Mouse (Mus musculus): ENCODE measurements around the gene Arhgef26. TPM values are rescaled to one million over a fixed set of nuclear protein-coding genes. Genes with fewer than 3 reads are reported as not detected.
A peak's percentile ranks its signal among the peaks of the same experiment; 100 is the strongest.

Gene Arhgef26
- polyA plus RNA-seq, 1 experiment from 2014 or later: 10.9 TPM

DNA sequence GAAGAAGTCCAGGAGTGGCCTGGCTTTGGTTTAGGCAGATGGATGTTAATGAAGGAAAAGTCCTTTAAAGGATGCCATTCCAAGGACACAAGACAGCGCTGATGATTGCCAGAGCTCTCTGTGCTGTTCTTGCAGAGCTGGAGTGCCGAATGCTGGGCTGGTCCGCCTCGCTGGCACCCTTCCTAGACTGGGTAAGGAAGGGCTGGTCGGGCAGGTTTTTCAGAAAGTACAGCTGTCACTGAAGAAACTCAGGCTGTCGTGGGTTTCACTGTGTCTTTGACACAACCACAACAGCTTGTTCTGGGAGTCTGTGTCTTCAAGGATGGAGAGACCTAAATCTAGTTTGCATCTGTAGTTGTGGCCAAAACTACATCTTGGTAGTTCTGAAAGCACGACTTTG is 74.6 kb downstream of the Arhgef26 start:
- H3K4me3 ChIP-seq (ENCODE audit: low read depth, low read length): no peak overlapping the region
- no peak overlapping the region for H3K4me2 ChIP-seq (replicated peaks; ENCODE audit: low read depth, low read length)
- ATAC-seq (ENCODE audit: insufficient number of reproducible peaks, insufficient read depth, low FRiP score, low read depth): peak; percentile 60; the same call in 1 of the 2 replicates
- WGBS: 47% methylated on average over 7 of the region's 7 CpGs
- no peaks in the 10 kb centered on the region for H3K9me3 ChIP-seq (ENCODE audit: control insufficient read depth, low read depth, low read length)
- H3K36me3 ChIP-seq (ENCODE audit: control insufficient read depth, insufficient read depth, low read length): no peaks in the 10 kb centered on the region
- H3K4me1 ChIP-seq (ENCODE audit: control insufficient read depth, insufficient read depth, low read length): peaks cover 5% of the 10 kb centered on the region; the same call in 1 of the 2 replicates
- H3K9ac ChIP-seq (replicated peaks; ENCODE audit: low read depth, low read length): no peak overlapping the region
- peak overlapping the region; percentile 21; the same call in 1 of the 2 replicates for H3K27ac ChIP-seq (ENCODE audit: low read length)
- no peaks in the 10 kb centered on the region for H3K27me3 ChIP-seq (ENCODE audit: control insufficient read depth, insufficient read depth, low read length)

DNA sequence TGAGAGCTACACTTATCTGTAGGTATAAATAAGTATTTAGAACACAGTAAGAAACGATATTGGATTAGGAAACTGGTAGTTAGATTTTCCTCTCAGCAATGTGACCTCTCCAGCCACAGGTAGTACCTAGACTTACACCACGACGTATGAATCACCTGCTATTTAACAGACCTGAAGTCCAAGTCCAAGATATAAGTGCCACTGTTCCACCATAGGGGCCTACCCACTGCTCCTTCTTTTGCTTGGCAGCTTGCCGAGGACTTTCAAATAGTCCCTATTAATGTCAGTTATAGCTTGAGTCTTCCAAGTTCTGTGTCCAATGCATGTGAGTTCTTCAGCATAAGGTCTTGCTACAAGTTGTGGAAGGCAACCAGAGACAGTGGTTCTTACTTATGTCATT is 76.8 kb downstream of the Arhgef26 start:
- Histone ChIP-seq H3K9me3 (ENCODE audit: control insufficient read depth, low read depth, low read length) (no peaks in the 10 kb centered on the region), H3K4me1 (ENCODE audit: control insufficient read depth, insufficient read depth, low read length) (peaks cover 5% of the 10 kb centered on the region; the same call in 1 of the 2 replicates), H3K4me2 (replicated peaks; ENCODE audit: low read depth, low read length) (no peak overlapping the region), H3K9ac (replicated peaks; ENCODE audit: low read depth, low read length) (no peak overlapping the region), H3K4me3 (ENCODE audit: low read depth, low read length) (no peak overlapping the region), H3K27ac (ENCODE audit: low read length) (no peak overlapping the region), H3K36me3 (ENCODE audit: control insufficient read depth, insufficient read depth, low read length) (no peaks in the 10 kb centered on the region), H3K27me3 (ENCODE audit: control insufficient read depth, insufficient read depth, low read length) (no peaks in the 10 kb centered on the region)
- 92% methylated on average over 4 of the region's 4 CpGs for WGBS
- no peak for ATAC-seq (ENCODE audit: insufficient number of reproducible peaks, insufficient read depth, low FRiP score, low read depth)

DNA sequence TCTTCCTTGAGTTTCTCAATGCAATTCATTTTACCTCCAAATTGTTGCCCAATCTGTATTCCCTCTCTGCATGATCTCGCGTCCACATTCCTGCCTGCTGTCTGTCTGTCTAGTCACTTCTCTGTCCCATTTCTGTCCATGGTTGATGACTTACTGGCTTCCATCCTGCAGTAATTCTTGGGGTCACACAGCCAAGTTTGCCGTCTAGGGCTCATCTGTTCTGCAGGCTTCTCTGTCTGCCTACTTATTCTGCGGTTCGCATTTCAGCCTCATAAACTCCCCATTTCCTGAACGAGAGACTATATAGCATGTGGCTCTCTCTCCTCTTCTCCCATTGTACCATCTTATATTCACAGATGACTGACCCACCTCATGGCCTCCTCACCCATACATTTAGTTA is 79.3 kb downstream of the Arhgef26 start:
- no peaks in the 10 kb centered on the region for H3K9me3 ChIP-seq (ENCODE audit: control insufficient read depth, low read depth, low read length)
- no peak overlapping the region for H3K4me3 ChIP-seq (ENCODE audit: low read depth, low read length)
- H3K4me1 ChIP-seq (ENCODE audit: control insufficient read depth, insufficient read depth, low read length): peaks cover 5% of the 10 kb centered on the region; the same call in 1 of the 2 replicates
- no peak overlapping the region for H3K9ac ChIP-seq (replicated peaks; ENCODE audit: low read depth, low read length)
- no peak for ATAC-seq (ENCODE audit: insufficient number of reproducible peaks, insufficient read depth, low FRiP score, low read depth)
- no peaks in the 10 kb centered on the region for H3K27me3 ChIP-seq (ENCODE audit: control insufficient read depth, insufficient read depth, low read length)
- no peak overlapping the region for H3K4me2 ChIP-seq (replicated peaks; ENCODE audit: low read depth, low read length)
- no peaks in the 10 kb centered on the region for H3K36me3 ChIP-seq (ENCODE audit: control insufficient read depth, insufficient read depth, low read length)
- 56% methylated on average over 6 of the region's 6 CpGs for WGBS
- H3K27ac ChIP-seq (ENCODE audit: low read length): peak overlapping the region; percentile 39; the same call in 1 of the 2 replicates

DNA sequence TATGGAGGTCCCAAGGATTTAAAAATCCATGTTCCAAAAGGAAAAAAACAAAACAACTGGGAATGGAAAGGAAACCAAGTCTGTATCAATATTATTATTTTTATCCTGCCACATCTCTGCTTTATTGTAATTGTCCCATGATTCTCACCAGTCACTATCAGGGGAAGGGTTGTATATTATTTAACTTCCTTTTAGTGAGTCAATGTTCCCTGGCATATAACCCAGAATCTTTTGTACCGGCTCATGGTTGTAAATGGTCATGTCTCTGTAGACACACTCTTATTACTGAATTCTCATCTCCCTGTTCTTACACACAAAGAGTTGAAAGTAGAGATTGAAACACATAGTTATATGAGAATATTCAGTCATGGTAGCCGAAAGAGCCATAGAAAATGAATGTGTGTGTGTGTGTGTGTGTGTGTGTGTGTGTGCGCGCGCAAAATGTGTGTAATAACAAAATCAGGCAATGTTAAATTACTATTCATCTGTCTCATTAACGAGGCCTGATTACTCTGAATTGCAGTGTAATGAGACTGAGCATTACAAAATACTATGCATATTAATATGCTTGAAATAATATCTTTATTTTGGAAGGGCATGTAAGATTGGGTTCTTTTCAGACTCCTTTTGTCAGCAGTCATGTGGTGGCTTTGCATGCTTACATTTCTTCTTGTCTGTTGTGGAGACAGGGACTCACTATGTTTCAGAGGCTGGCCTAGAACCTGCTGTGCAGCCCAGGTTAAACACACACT is 80.4 kb downstream of the Arhgef26 start:
- ATAC-seq (ENCODE audit: insufficient number of reproducible peaks, insufficient read depth, low FRiP score, low read depth): no peak
- WGBS: 93% methylated on average over 6 of the region's 6 CpGs
- Histone ChIP-seq H3K4me2 (replicated peaks; ENCODE audit: low read depth, low read length) (no peak overlapping the region), H3K9ac (replicated peaks; ENCODE audit: low read depth, low read length) (no peak overlapping the region), H3K36me3 (ENCODE audit: control insufficient read depth, insufficient read depth, low read length) (no peaks in the 10 kb centered on the region), H3K27me3 (ENCODE audit: control insufficient read depth, insufficient read depth, low read length) (no peaks in the 10 kb centered on the region), H3K27ac (ENCODE audit: low read length) (no peak overlapping the region; the same call in 1 of the 2 replicates), H3K4me3 (ENCODE audit: low read depth, low read length) (no peak overlapping the region), H3K9me3 (ENCODE audit: control insufficient read depth, low read depth, low read length) (no peaks in the 10 kb centered on the region), H3K4me1 (ENCODE audit: control insufficient read depth, insufficient read depth, low read length) (peaks cover 5% of the 10 kb centered on the region; the same call in 1 of the 2 replicates)

DNA sequence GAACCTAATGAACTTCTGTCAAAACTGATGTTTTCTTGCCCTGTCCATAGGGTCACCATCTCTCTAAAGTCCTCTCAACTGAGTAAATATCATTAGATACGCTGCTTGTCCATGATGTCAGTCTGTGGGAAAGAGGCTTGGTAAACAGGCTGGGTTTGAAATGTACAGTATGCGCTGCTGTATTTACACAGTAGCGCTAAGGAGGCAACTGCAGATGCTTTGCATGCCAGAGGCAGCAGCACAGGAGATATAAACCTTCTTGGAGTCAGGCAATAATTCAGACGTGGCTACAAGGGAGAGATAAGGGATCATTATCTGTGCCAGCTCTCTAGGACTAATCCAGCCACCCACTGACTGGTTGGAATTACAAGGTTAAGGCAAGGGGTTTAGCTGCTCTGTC is 95.5 kb downstream of the Arhgef26 start:
- Histone ChIP-seq H3K27me3 (ENCODE audit: control insufficient read depth, insufficient read depth, low read length) (no peaks in the 10 kb centered on the region), H3K9ac (replicated peaks; ENCODE audit: low read depth, low read length) (no peak overlapping the region), H3K27ac (ENCODE audit: low read length) (no peak overlapping the region), H3K36me3 (ENCODE audit: control insufficient read depth, insufficient read depth, low read length) (peaks cover 9% of the 10 kb centered on the region; the same call in 1 of the 2 replicates), H3K9me3 (ENCODE audit: control insufficient read depth, low read depth, low read length) (no peaks in the 10 kb centered on the region), H3K4me2 (replicated peaks; ENCODE audit: low read depth, low read length) (no peak overlapping the region), H3K4me1 (ENCODE audit: control insufficient read depth, insufficient read depth, low read length) (no peaks in the 10 kb centered on the region), H3K4me3 (ENCODE audit: low read depth, low read length) (no peak overlapping the region)
- ATAC-seq (ENCODE audit: insufficient number of reproducible peaks, insufficient read depth, low FRiP score, low read depth): no peak
- WGBS: 46% methylated on average over 4 of the region's 4 CpGs

DNA sequence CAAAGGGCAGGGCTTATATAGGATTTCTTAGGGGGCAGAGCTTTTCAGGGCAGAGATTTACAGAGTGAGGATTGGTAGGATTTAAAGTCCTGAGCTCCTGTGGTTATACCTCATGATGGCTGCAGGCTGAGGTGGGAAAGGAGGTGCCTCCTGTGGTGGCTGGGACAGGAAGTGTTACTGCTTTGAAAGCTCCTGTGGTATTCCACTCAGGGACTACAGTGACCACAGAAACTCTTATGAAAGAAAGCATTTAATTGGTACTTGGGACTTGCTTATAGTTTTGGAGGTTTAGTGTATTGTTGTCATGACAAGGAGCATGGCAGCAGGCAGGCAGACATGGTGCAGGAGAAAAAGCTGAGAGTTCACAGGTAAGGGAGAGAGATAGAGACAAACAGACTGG is 97.8 kb downstream of the Arhgef26 start:
- Histone ChIP-seq H3K27ac (ENCODE audit: low read length) (no peak overlapping the region), H3K9ac (replicated peaks; ENCODE audit: low read depth, low read length) (no peak overlapping the region), H3K27me3 (ENCODE audit: control insufficient read depth, insufficient read depth, low read length) (no peaks in the 10 kb centered on the region), H3K36me3 (ENCODE audit: control insufficient read depth, insufficient read depth, low read length) (no peaks in the 10 kb centered on the region), H3K9me3 (ENCODE audit: control insufficient read depth, low read depth, low read length) (no peaks in the 10 kb centered on the region), H3K4me3 (ENCODE audit: low read depth, low read length) (no peak overlapping the region), H3K4me1 (ENCODE audit: control insufficient read depth, insufficient read depth, low read length) (no peaks in the 10 kb centered on the region), H3K4me2 (replicated peaks; ENCODE audit: low read depth, low read length) (no peak overlapping the region)
- no peak for ATAC-seq (ENCODE audit: insufficient number of reproducible peaks, insufficient read depth, low FRiP score, low read depth)

DNA sequence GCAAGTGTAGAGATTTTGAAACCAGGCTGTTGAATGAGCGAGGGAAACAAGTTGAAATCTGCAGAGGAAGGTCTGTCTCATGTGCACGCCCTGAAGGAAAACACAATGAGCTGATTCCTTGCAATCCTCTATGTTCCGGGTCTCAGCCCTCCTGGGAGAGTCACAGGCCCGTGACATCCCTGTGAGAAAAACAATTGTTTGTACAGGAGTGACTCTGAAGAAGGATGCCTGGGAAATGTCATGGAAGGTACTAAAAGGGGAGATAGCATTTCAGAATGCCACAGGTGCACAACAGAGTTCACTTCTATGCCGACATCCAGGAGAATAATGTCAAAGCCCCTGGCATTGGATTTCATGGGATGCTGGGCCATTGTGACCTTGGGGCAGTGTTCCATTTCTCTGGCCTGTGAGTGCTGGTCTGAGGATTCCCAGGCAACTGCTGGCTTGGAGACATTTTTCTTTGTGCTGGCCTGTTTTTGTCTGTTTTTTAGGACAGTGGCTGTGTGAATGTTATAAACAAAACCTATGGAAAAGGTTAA is 102.4 kb downstream of the Arhgef26 start:
- no peak for ATAC-seq (ENCODE audit: insufficient number of reproducible peaks, insufficient read depth, low FRiP score, low read depth)
- Histone ChIP-seq H3K27me3 (ENCODE audit: control insufficient read depth, insufficient read depth, low read length) (no peaks in the 10 kb centered on the region), H3K4me3 (ENCODE audit: low read depth, low read length) (no peak overlapping the region), H3K36me3 (ENCODE audit: control insufficient read depth, insufficient read depth, low read length) (no peaks in the 10 kb centered on the region), H3K9me3 (ENCODE audit: control insufficient read depth, low read depth, low read length) (no peaks in the 10 kb centered on the region), H3K4me2 (replicated peaks; ENCODE audit: low read depth, low read length) (no peak overlapping the region), H3K4me1 (ENCODE audit: control insufficient read depth, insufficient read depth, low read length) (no peaks in the 10 kb centered on the region), H3K27ac (ENCODE audit: low read length) (no peak overlapping the region), H3K9ac (replicated peaks; ENCODE audit: low read depth, low read length) (no peak overlapping the region)
- WGBS: 52% methylated on average over 5 of the region's 5 CpGs

DNA sequence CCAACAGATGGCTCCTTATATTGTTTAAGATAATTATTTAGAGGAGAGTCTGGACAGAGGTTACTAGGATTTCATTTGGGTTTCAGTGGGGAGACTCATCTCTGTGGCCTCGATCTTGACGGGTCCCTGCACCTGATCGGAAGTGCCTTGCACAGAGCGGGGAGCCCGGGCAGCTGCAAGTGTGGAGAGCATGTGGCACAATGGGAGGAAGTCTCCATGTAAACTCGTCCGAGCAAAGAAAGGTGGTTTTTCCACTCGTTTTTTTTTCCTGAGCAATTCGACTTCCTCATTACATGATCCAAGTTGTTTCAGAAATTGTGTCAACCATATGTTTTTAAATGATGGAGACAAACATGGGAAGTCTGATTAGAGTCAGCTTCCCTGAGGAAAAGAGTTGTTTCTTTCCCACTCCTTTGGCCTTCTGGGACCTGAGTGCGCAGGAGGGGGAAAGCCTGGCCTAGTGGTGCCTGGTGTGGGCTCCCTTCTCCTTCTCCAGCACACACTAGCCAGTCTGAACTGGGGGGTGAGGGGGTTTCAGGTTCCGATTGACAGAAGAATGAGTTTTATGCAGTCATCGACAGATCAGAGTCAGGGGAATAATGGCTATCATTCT is 105.5 kb downstream of the Arhgef26 start:
- Histone ChIP-seq H3K4me1 (ENCODE audit: control insufficient read depth, insufficient read depth, low read length) (no peaks in the 10 kb centered on the region), H3K27me3 (ENCODE audit: control insufficient read depth, insufficient read depth, low read length) (no peaks in the 10 kb centered on the region), H3K4me2 (replicated peaks; ENCODE audit: low read depth, low read length) (no peak overlapping the region), H3K27ac (ENCODE audit: low read length) (no peak overlapping the region), H3K9me3 (ENCODE audit: control insufficient read depth, low read depth, low read length) (no peaks in the 10 kb centered on the region), H3K4me3 (ENCODE audit: low read depth, low read length) (no peak overlapping the region), H3K9ac (replicated peaks; ENCODE audit: low read depth, low read length) (no peak overlapping the region), H3K36me3 (ENCODE audit: control insufficient read depth, insufficient read depth, low read length) (no peaks in the 10 kb centered on the region; the same call in 1 of the 2 replicates)
- no peak for ATAC-seq (ENCODE audit: insufficient number of reproducible peaks, insufficient read depth, low FRiP score, low read depth)
- WGBS: 82% methylated on average over 12 of the region's 12 CpGs

All from stomach, embryonic 14.5 days (tissue).